Mouse (Mus musculus) C2C12 (cell line): ENCODE measurements around the gene Vgll4. TPM values are rescaled to one million over a fixed set of nuclear protein-coding genes. Genes with fewer than 3 reads are reported as not detected.

ENCODE experiments used
- H3K27me3 ChIP-seq: one replicate; pipeline ENCODE4 v1.6.1; 2011; ENCODE audit not compliant: control insufficient read depth, insufficient read depth, insufficient read length
- H3K36me3 ChIP-seq: one replicate; pipeline ENCODE4 v1.6.1; 2011; ENCODE audit not compliant: control insufficient read depth, insufficient read depth
- H3K4me3 ChIP-seq: one replicate; pipeline ENCODE4 v1.5.1; 2011; ENCODE audit warnings: mild to moderate bottlenecking, control low read depth; ENCODE audit not compliant: poor library complexity, insufficient read depth, severe bottlenecking
- H3K79me2 ChIP-seq: one replicate; pipeline ENCODE4 v1.6.1; 2011; ENCODE audit not compliant: control insufficient read depth, insufficient read depth
- H3K79me3 ChIP-seq: one replicate; pipeline ENCODE4 v1.6.1; 2011; ENCODE audit warnings: low read depth, control low read depth
- H3ac ChIP-seq: one replicate; pipeline ENCODE3; 2011; ENCODE audit warnings: low read depth; ENCODE audit not compliant: control insufficient read depth, insufficient read length
- CEBPB ChIP-seq: IDR thresholded peaks from one replicate; pipeline ENCODE4 v1.6.1; 2011; ENCODE audit warnings: low read depth, mild to moderate bottlenecking, control low read depth, moderate library complexity
- CTCF ChIP-seq: IDR thresholded peaks from one replicate; pipeline ENCODE4 v1.5.1; 2011; ENCODE audit not compliant: control insufficient read depth, insufficient read depth, insufficient read length
- FOSL1 ChIP-seq: IDR thresholded peaks from one replicate; pipeline ENCODE4 v1.8.0; 2011; ENCODE audit warnings: mild to moderate bottlenecking, low read length; ENCODE audit not compliant: poor library complexity, insufficient read depth, severe bottlenecking
- MAX ChIP-seq: IDR thresholded peaks from one replicate; pipeline ENCODE4 v1.6.1; 2011; ENCODE audit warnings: mild to moderate bottlenecking, control low read depth
- MYOD1 ChIP-seq: IDR thresholded peaks from one replicate; pipeline ENCODE4 v1.6.1; 2011; ENCODE audit warnings: low read depth; ENCODE audit not compliant: control insufficient read depth, insufficient read length
- MYOG ChIP-seq: IDR thresholded peaks from one replicate; pipeline ENCODE4 v1.6.1; 2011; ENCODE audit not compliant: control insufficient read depth, insufficient read length; ENCODE audit errors: extremely low read depth
- USF1 ChIP-seq: IDR thresholded peaks from one replicate; pipeline ENCODE4 v1.6.1; 2011; ENCODE audit warnings: low read depth, mild to moderate bottlenecking, control low read depth, moderate library complexity
- polyA plus RNA-seq: library from polyadenylated mRNA; unstranded; fragments of >200 nt; fragmentation: generic; extraction: Trizol; gene quantifications from one replicate; pipeline ENCODE4 v1.2.1, GENCODE M21; 2012; ENCODE audit warnings: missing spikeins

Gene Vgll4
- polyA plus RNA-seq, 1 experiment: 30.7 TPM

- Histone ChIP-seq H3ac (no peak overlapping the region), H3K79me3 (peaks cover 78% of the 10 kb centered on the region), H3K4me3 (no peak overlapping the region), H3K27me3 (no peaks in the 10 kb centered on the region), H3K36me3 (peaks cover 4% of the 10 kb centered on the region), H3K79me2 (peaks cover 99% of the 10 kb centered on the region)
- TF ChIP-seq MYOD1: no peak
- no peak for TF ChIP-seq CEBPB
- TF ChIP-seq USF1: no peak
- TF ChIP-seq CTCF: no peak
- no peak for TF ChIP-seq MAX
- TF ChIP-seq MYOG: no peak
- TF ChIP-seq FOSL1: no peak
These were observed 74.6 kb downstream of the Vgll4 start for GRCm38 (mm10) chr6:114895191-114895590.

GRCm38 (mm10) chr6:114894548-114895106 lies 75.2 kb downstream of the Vgll4 start:
- no peak overlapping the region for H3ac ChIP-seq
- no peak overlapping the region for H3K4me3 ChIP-seq
- TF ChIP-seq USF1 (no peak), CTCF (peak; percentile 4), FOSL1 (no peak)
- H3K79me3 ChIP-seq: peaks cover 75% of the 10 kb centered on the region
- H3K36me3 ChIP-seq: peaks cover 3% of the 10 kb centered on the region
- H3K27me3 ChIP-seq: no peaks in the 10 kb centered on the region
- H3K79me2 ChIP-seq: peaks cover 96% of the 10 kb centered on the region

GRCm38 (mm10) chr6:114893427-114894209 lies 76.2 kb downstream of the Vgll4 start:
- Histone ChIP-seq H3K79me2 (peaks cover 89% of the 10 kb centered on the region), H3ac (peak overlapping the region; percentile 42), H3K79me3 (peaks cover 66% of the 10 kb centered on the region), H3K4me3 (no peak overlapping the region), H3K36me3 (peaks cover 1% of the 10 kb centered on the region), H3K27me3 (no peaks in the 10 kb centered on the region)
- TF ChIP-seq USF1: peak; percentile 62
- no peak for TF ChIP-seq CTCF
- no peak for TF ChIP-seq FOSL1
- peak; percentile 83 for TF ChIP-seq MAX
- no peak for TF ChIP-seq MYOG
- TF ChIP-seq CEBPB: peak; percentile 99
- TF ChIP-seq MYOD1: peak; percentile 78

GRCm38 (mm10) chr6:114892363-114892762 lies 77.4 kb downstream of the Vgll4 start:
- Histone ChIP-seq H3ac (no peak overlapping the region), H3K27me3 (no peaks in the 10 kb centered on the region), H3K36me3 (peaks cover 12% of the 10 kb centered on the region), H3K79me2 (peaks cover 89% of the 10 kb centered on the region), H3K4me3 (no peak overlapping the region), H3K79me3 (peaks cover 67% of the 10 kb centered on the region)
- TF ChIP-seq MYOD1: no peak
- TF ChIP-seq MAX: no peak
- no peak for TF ChIP-seq MYOG
- no peak for TF ChIP-seq FOSL1
- no peak for TF ChIP-seq CTCF
- TF ChIP-seq USF1: no peak
- no peak for TF ChIP-seq CEBPB

GRCm38 (mm10) chr6:114891771-114892170 lies 78.0 kb downstream of the Vgll4 start:
- Histone ChIP-seq H3K79me3 (peaks cover 62% of the 10 kb centered on the region), H3K36me3 (peaks cover 14% of the 10 kb centered on the region), H3K4me3 (no peak overlapping the region), H3ac (no peak overlapping the region), H3K27me3 (no peaks in the 10 kb centered on the region), H3K79me2 (peaks cover 89% of the 10 kb centered on the region)
- no peak for TF ChIP-seq USF1
- no peak for TF ChIP-seq MAX
- TF ChIP-seq MYOG: no peak
- TF ChIP-seq FOSL1: no peak
- TF ChIP-seq CTCF: no peak
- TF ChIP-seq CEBPB: no peak
- no peak for TF ChIP-seq MYOD1

- no peak for TF ChIP-seq MYOD1
- TF ChIP-seq USF1: no peak
- no peak for TF ChIP-seq MAX
- no peak for TF ChIP-seq CEBPB
- no peak for TF ChIP-seq MYOG
- no peak for TF ChIP-seq CTCF
- no peak for TF ChIP-seq FOSL1
- Histone ChIP-seq H3K79me3 (peaks cover 62% of the 10 kb centered on the region), H3K27me3 (no peaks in the 10 kb centered on the region), H3K36me3 (peaks cover 17% of the 10 kb centered on the region), H3K79me2 (peaks cover 89% of the 10 kb centered on the region), H3ac (no peak overlapping the region), H3K4me3 (no peak overlapping the region)
These were observed 78.5 kb downstream of the Vgll4 start for GRCm38 (mm10) chr6:114891272-114891671.
